Mouse (Mus musculus) lung, postnatal 36 days (tissue): ENCODE results near the gene Itga1.

Source experiments
- DNase-seq: peaks from one replicate; pipeline ENCODE4 v3.0.0; 2022; ENCODE audit warnings: mixed read lengths

Itga1 gene

GRCm38 (mm10) chr13:114984658-114985057 lies 117.1 kb downstream of the Itga1 start:
- DNase-seq: no peak

- DNase-seq: peak; percentile 12
Measured at GRCm38 (mm10) chr13:114983116-114983515, 118.6 kb downstream of the Itga1 start.

- DNase-seq: peak; percentile 75
Measured at GRCm38 (mm10) chr13:114980831-114981419, 120.8 kb downstream of the Itga1 start.

GRCm38 (mm10) chr13:114974484-114975042 lies 127.2 kb downstream of the Itga1 start:
- no peak for DNase-seq

- no peak for DNase-seq
Measured at GRCm38 (mm10) chr13:114971905-114972304, 129.9 kb downstream of the Itga1 start.

- peak; percentile 90 for DNase-seq
Measured at GRCm38 (mm10) chr13:114964233-114964632, 137.5 kb downstream of the Itga1 start.

- no peak for DNase-seq
Measured at GRCm38 (mm10) chr13:114954516-114954915, 147.2 kb downstream of the Itga1 start.

GRCm38 (mm10) chr13:114933541-114933940 lies 168.2 kb downstream of the Itga1 start:
- no peak for DNase-seq

- DNase-seq: peak; percentile 86
Measured at GRCm38 (mm10) chr13:114931775-114932294, 169.9 kb downstream of the Itga1 start, which contains the start of gene Itga2. TSS of gene Itga2 (minus strand) at chr13:114932100.

- DNase-seq: no peak
Measured at GRCm38 (mm10) chr13:114930996-114931649, 170.6 kb downstream of the Itga1 start.

GRCm38 (mm10) chr13:114924785-114925184 lies 177.0 kb downstream of the Itga1 start:
- no peak for DNase-seq

- no peak for DNase-seq
Measured at GRCm38 (mm10) chr13:114923331-114923730, 178.4 kb downstream of the Itga1 start.

GRCm38 (mm10) chr13:114915767-114916166 lies 186.0 kb downstream of the Itga1 start:
- DNase-seq: no peak

- DNase-seq: no peak
Measured at GRCm38 (mm10) chr13:114914963-114915362, 186.8 kb downstream of the Itga1 start.

GRCm38 (mm10) chr13:114914559-114914958 lies 187.2 kb downstream of the Itga1 start:
- no peak for DNase-seq

GRCm38 (mm10) chr13:114910629-114911028 lies 191.1 kb downstream of the Itga1 start:
- no peak for DNase-seq

GRCm38 (mm10) chr13:114909514-114909913 lies 192.2 kb downstream of the Itga1 start:
- DNase-seq: no peak

- no peak for DNase-seq
Measured at GRCm38 (mm10) chr13:114907876-114908275, 193.9 kb downstream of the Itga1 start.
